Mouse (Mus musculus) CH12.LX (cell line): ENCODE results near the gene Dhodh. TPM values are rescaled to one million over a fixed set of nuclear protein-coding genes. Genes with fewer than 3 reads are reported as not detected.
A peak's percentile ranks its signal among the peaks of the same experiment; 100 is the strongest.

Experiments
- DNase-seq: peaks from one replicate; pipeline ENCODE4 v3.0.0-alpha.2; 2013; ENCODE audit errors: extremely low read depth
- H3K27ac ChIP-seq: 2 replicates; pipeline ENCODE4 v1.5.1; 2012; ENCODE audit warnings: low read depth, mild to moderate bottlenecking, control low read depth, moderate library complexity; ENCODE audit not compliant: insufficient read depth
- H3K27me3 ChIP-seq: replicated peaks from 2 replicates; pipeline ENCODE3; 2012; ENCODE audit warnings: inconsistent platforms
- H3K36me3 ChIP-seq, 2 experiments: replicated peaks in 1 of 2; 2 replicates each; pipeline versions ENCODE3 to v1.6.1; 2012; ENCODE audit warnings: inconsistent platforms in 1 of 2, low read length in 1 of 2, mild to moderate bottlenecking in 1 of 2, mixed read lengths in 1 of 2, moderate library complexity in 1 of 2; ENCODE audit not compliant: control insufficient read depth in 1 of 2, insufficient read depth in 1 of 2
- H3K4me1 ChIP-seq, 2 experiments: 2 replicates each; pipeline ENCODE4 v1.6.1; 2012; ENCODE audit warnings: inconsistent platforms in 1 of 2, moderate library complexity in 1 of 2; ENCODE audit not compliant: insufficient read depth in 2 of 2, control insufficient read depth in 1 of 2
- H3K4me2 ChIP-seq: 2 replicates; pipeline ENCODE4 v1.6.1; 2012; ENCODE audit warnings: low read depth, mild to moderate bottlenecking, control low read depth; ENCODE audit not compliant: poor library complexity, insufficient read depth, severe bottlenecking
- H3K4me3 ChIP-seq, 3 experiments: fragments of 150-350 bp in 1 of 3; sonication (generic) in 1 of 3; replicated peaks in 1 of 3; 2 replicates each; pipeline versions ENCODE3 to v1.5.1; 2011 to 2012; ENCODE audit warnings: low read depth in 2 of 3, low read length in 2 of 3, mild to moderate bottlenecking in 2 of 3, moderate library complexity in 2 of 3, control low read depth in 1 of 3, improper control_type of control experiment in 1 of 3, inconsistent platforms in 1 of 3, mixed read lengths in 1 of 3; ENCODE audit not compliant: poor library complexity in 1 of 3
- H3K79me2 ChIP-seq: replicated peaks from 2 replicates; pipeline ENCODE4 v1.6.1; 2012; ENCODE audit warnings: mild to moderate bottlenecking, moderate library complexity; ENCODE audit not compliant: control insufficient read depth, poor library complexity, insufficient read depth, severe bottlenecking; ENCODE audit errors: extremely low read depth
- H3K9ac ChIP-seq: 2 replicates; pipeline ENCODE4 v1.6.1; 2012; ENCODE audit warnings: low read depth, mild to moderate bottlenecking, control low read depth, moderate library complexity; ENCODE audit not compliant: insufficient read depth
- H3K9me3 ChIP-seq: replicated peaks from 2 replicates; pipeline ENCODE3; 2012; ENCODE audit warnings: low read length, inconsistent platforms, mixed read lengths
- BHLHE40 ChIP-seq: IDR thresholded peaks from 2 replicates; pipeline ENCODE4 v1.6.1; 2011; ENCODE audit warnings: mild to moderate bottlenecking, low read depth, low read length, improper control_type of control experiment
- CHD1 ChIP-seq: IDR thresholded peaks from 2 replicates; pipeline ENCODE4 v1.6.1; 2012; ENCODE audit warnings: low read depth, low read length, improper control_type of control experiment, inconsistent platforms
- E2F4 ChIP-seq: IDR thresholded peaks from 2 replicates; pipeline ENCODE4 v1.6.1; 2011; ENCODE audit warnings: low read depth, low read length, improper control_type of control experiment; ENCODE audit not compliant: insufficient replicate concordance
- ELF1 ChIP-seq: IDR thresholded peaks from 2 replicates; pipeline ENCODE4 v1.6.1; 2014; ENCODE audit warnings: low read depth, mild to moderate bottlenecking, inconsistent platforms, low read length, improper control_type of control experiment
- EP300 ChIP-seq: IDR thresholded peaks from 2 replicates; pipeline ENCODE4 v1.6.1; 2011; ENCODE audit warnings: low read length, improper control_type of control experiment
- ETS1 ChIP-seq: conservative IDR thresholded peaks from 2 replicates; pipeline ENCODE4 v1.6.1; 2012; ENCODE audit warnings: low read depth, mild to moderate bottlenecking, inconsistent platforms, low read length, improper control_type of control experiment, moderate library complexity
- GABPA ChIP-seq: IDR thresholded peaks from 2 replicates; pipeline ENCODE4 v1.6.1; 2012; ENCODE audit warnings: low read depth, low read length, improper control_type of control experiment, inconsistent platforms; ENCODE audit not compliant: insufficient replicate concordance
- HCFC1 ChIP-seq: IDR thresholded peaks from 2 replicates; pipeline ENCODE4 v1.6.1; 2012; ENCODE audit warnings: low read depth, mild to moderate bottlenecking, inconsistent platforms, low read length, improper control_type of control experiment
- IRF4 ChIP-seq: IDR thresholded peaks from 2 replicates; pipeline ENCODE4 v1.6.1; 2014; ENCODE audit warnings: low read depth, mild to moderate bottlenecking, inconsistent platforms, low read length, improper control_type of control experiment
- JUND ChIP-seq: conservative IDR thresholded peaks from 2 replicates; pipeline ENCODE4 v1.6.1; 2011; ENCODE audit warnings: low read depth, low read length, improper control_type of control experiment
- MAFK ChIP-seq: IDR thresholded peaks from 2 replicates; pipeline ENCODE4 v1.6.1; 2011; ENCODE audit warnings: low read length, improper control_type of control experiment; ENCODE audit not compliant: insufficient replicate concordance
- MAX ChIP-seq: IDR thresholded peaks from 2 replicates; pipeline ENCODE4 v1.6.1; 2011; ENCODE audit warnings: low read length, improper control_type of control experiment
- MXI1 ChIP-seq: IDR thresholded peaks from 2 replicates; pipeline ENCODE4 v1.6.1; 2011; ENCODE audit warnings: mild to moderate bottlenecking, low read depth, low read length, improper control_type of control experiment
- MYC ChIP-seq: IDR thresholded peaks from 2 replicates; pipeline ENCODE4 v1.6.1; 2011; ENCODE audit warnings: low read depth, mild to moderate bottlenecking, improper control_type of control experiment, low read length
- PAX5 ChIP-seq: IDR thresholded peaks from 2 replicates; pipeline ENCODE4 v1.6.1; 2012; ENCODE audit warnings: low read length, inconsistent platforms, mixed read lengths
- POLR2A ChIP-seq: IDR thresholded peaks from 2 replicates; pipeline ENCODE4 v1.6.1; 2011; ENCODE audit warnings: low read depth, mild to moderate bottlenecking, improper control_type of control experiment, low read length
- POLR2AphosphoS2 ChIP-seq: IDR thresholded peaks from 2 replicates; pipeline ENCODE4 v1.6.1; 2011; ENCODE audit warnings: low read depth, low read length, improper control_type of control experiment
- RCOR1 ChIP-seq: conservative IDR thresholded peaks from 2 replicates; pipeline ENCODE4 v1.6.1; 2012; ENCODE audit warnings: low read depth, mild to moderate bottlenecking, inconsistent platforms, low read length, improper control_type of control experiment
- SIN3A ChIP-seq: IDR thresholded peaks from 2 replicates; pipeline ENCODE4 v1.6.1; 2012; ENCODE audit warnings: low read length, improper control_type of control experiment, inconsistent platforms
- SMC3 ChIP-seq: IDR thresholded peaks from 2 replicates; pipeline ENCODE4 v1.6.1; 2011; ENCODE audit warnings: low read depth, low read length, improper control_type of control experiment
- TBP ChIP-seq: conservative IDR thresholded peaks from 2 replicates; pipeline ENCODE4 v1.6.1; 2011; ENCODE audit warnings: low read depth, low read length, improper control_type of control experiment
- USF1 ChIP-seq: IDR thresholded peaks from 2 replicates; pipeline ENCODE4 v1.6.1; 2014; ENCODE audit warnings: low read depth, mild to moderate bottlenecking, inconsistent platforms, low read length, improper control_type of control experiment
- ZC3H11A ChIP-seq: IDR thresholded peaks from 2 replicates; pipeline ENCODE4 v1.6.1; 2012; ENCODE audit warnings: low read depth, mild to moderate bottlenecking, inconsistent platforms, low read length, improper control_type of control experiment
- ZKSCAN1 ChIP-seq: IDR thresholded peaks from 2 replicates; pipeline ENCODE4 v1.6.1; 2012; ENCODE audit warnings: low read depth, inconsistent platforms, low read length, improper control_type of control experiment, borderline replicate concordance
- dilution Hi-C: fragments of 300-500 bp; cut with MboI; formaldehyde crosslinking; loops from 2 replicates; pipeline ENCODE4 v1.14.3; 2020; ENCODE audit warnings: low sequenced_read_pairs; ENCODE audit not compliant: extremely low pct_unique_long_range_greater_than_20kb, extremely low pct_ligation_motif_present
- in situ Hi-C: fragments of 300-500 bp; cut with MboI; formaldehyde crosslinking; loops from 3 replicates; pipeline ENCODE4 v1.14.3; 2019; ENCODE audit warnings: low sequenced_read_pairs, low pct_ligation_motif_present, low pct_unique_long_range_greater_than_20kb, mixed read lengths
- polyA plus RNA-seq: library from polyadenylated mRNA; unstranded; fragments of >175 nt; gene quantifications from 2 replicates; pipeline ENCODE4 v1.2.1, GENCODE M21; 2012; ENCODE audit warnings: low read depth; ENCODE audit not compliant: insufficient read length
- total RNA-seq, 2 experiments: library from RNA; depleted of rRNA; stranded (reverse); fragments of 300-350 nt in 1 of 2; fragments of >200 nt in 1 of 2; gene quantifications; 2 replicates each; pipeline ENCODE4 v1.2.3; 2012 to 2014

Gene Dhodh
- total and polyA plus RNA-seq, 3 experiments: 37.8 to 43.6 (median 38.5) TPM

DNA sequence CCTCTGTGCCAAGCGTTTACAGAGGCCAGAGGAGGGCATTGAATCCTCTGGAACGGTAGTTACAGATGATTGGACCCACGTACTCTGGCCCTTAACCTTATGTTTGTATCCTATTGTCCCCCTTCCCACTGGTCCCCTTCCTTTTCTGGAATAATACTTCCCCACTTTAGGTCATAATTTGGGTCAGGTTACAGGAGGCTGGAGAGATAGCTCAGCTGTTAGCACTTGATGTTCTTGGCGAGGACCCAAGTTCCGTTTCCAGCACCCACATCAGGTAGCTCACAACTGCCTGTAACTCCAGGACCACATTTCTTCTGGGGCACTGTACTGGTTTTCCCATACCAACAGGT, 655 bp upstream of the Dhodh start:
- no peaks in the 10 kb centered on the region for H3K27me3 ChIP-seq
- peak overlapping the region; percentile 17 to 75 (median 66) for H3K4me3 ChIP-seq
- H3K9ac ChIP-seq: peak overlapping the region; percentile 93
- dilution Hi-C loops: no loop called here
- TF ChIP-seq ZKSCAN1 (no peak), IRF4 (no peak), JUND (no peak), E2F4 (no peak), ZC3H11A (no peak), RCOR1 (no peak), HCFC1 (no peak), SIN3A (no peak), TBP (no peak), EP300 (no peak), POLR2A (no peak), GABPA (no peak), MYC (no peak)
- TF ChIP-seq, all 38 proteins: peak for 0
- peak overlapping the region; percentile 45 for H3K27ac ChIP-seq
- peaks cover 5 to 35% of the 10 kb centered on the region in 2 experiments; a peak in 3 of 4 replicates for H3K4me1 ChIP-seq
- H3K79me2 ChIP-seq: no peaks in the 10 kb centered on the region
- DNase-seq: no peak
- peaks cover 10 to 27% of the 10 kb centered on the region in 2 experiments for H3K36me3 ChIP-seq
- H3K4me2 ChIP-seq: peak overlapping the region; percentile 59
- in situ Hi-C loops: no loop called here
- no peaks in the 10 kb centered on the region for H3K9me3 ChIP-seq

DNA sequence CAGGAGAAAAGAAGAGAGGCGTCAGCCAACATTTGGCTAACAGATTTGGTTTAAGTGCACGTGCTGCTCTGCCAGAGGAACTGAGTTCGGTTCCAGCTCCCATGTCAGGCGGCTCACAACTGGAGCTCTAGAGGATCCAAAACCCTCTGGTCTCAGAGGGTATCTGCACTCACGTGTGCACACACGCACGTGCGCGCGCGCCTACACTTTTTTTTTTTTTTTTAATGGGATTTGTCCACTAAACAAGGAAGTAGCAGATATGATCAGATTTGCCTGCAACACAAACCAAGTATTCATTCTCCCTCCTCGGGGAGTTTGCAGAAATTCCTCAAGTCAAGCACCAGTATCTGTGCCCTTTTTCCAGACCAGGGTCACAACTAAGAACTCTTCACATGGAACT, 823 bp downstream of the Dhodh start:
- Histone ChIP-seq H3K36me3 (peaks cover 24 to 42% of the 10 kb centered on the region in 2 experiments), H3K79me2 (no peaks in the 10 kb centered on the region), H3K4me1 (peaks cover 5 to 27% of the 10 kb centered on the region in 2 experiments; a peak in 3 of 4 replicates), H3K27me3 (no peaks in the 10 kb centered on the region), H3K27ac (no peak overlapping the region), H3K9ac (peak overlapping the region; percentile 67), H3K4me3 (peak overlapping the region; percentile 66 to 79 (median 75)), H3K9me3 (no peaks in the 10 kb centered on the region), H3K4me2 (peak overlapping the region; percentile 76)
- TF ChIP-seq CHD1 (no peak), USF1 (no peak), ZKSCAN1 (no peak), POLR2AphosphoS2 (no peak), BHLHE40 (peak; percentile 97), ELF1 (0 out of 2 replicates have a peak, but pooled peaks have one; percentile 21), MYC (peak; percentile 87), TBP (no peak), MAX (peak; percentile 84), HCFC1 (no peak), MXI1 (0 out of 2 replicates have a peak, but pooled peaks have one; percentile 2), SMC3 (no peak), ETS1 (no peak), MAFK (no peak), PAX5 (no peak)
- DNase-seq: peak; percentile 38
- dilution Hi-C loops (no loop called here), in situ Hi-C loops (no loop called here)
